Mouse (Mus musculus) myocyte (in vitro differentiated cells): ENCODE results near the gene Dpm1.

Experiments
- MYOD1 ChIP-seq, 3 experiments: IDR thresholded peaks; one replicate each; pipeline ENCODE4 v1.6.1; 2011; ENCODE audit warnings: control low read depth in 2 of 3, low read depth in 2 of 3, mild to moderate bottlenecking in 2 of 3, moderate library complexity in 1 of 3; ENCODE audit not compliant: insufficient read length in 2 of 3, control insufficient read depth in 1 of 3
- POLR2A ChIP-seq: IDR thresholded peaks from one replicate; pipeline ENCODE4 v1.6.1; 2011; ENCODE audit warnings: low read depth, mild to moderate bottlenecking, control low read depth, moderate library complexity; ENCODE audit not compliant: insufficient read length
- TCF12 ChIP-seq: IDR thresholded peaks from one replicate; pipeline ENCODE4 v1.6.1; 2011; ENCODE audit warnings: mild to moderate bottlenecking, control low read depth; ENCODE audit not compliant: poor library complexity, insufficient read depth, severe bottlenecking

GRCm38 (mm10) chr2:168252639-168253292 lies 22.4 kb upstream of the Dpm1 start:
- TF ChIP-seq POLR2A (no peak), MYOD1 (IDR thresholded peaks at IDR 0.05; ENCODE audit: control insufficient read depth in 1 of 3, insufficient read length in 2 of 3, low read depth in 2 of 3) (no peak), TCF12 (no peak)
